9 mouse cellular contexts compared by ENCODE assay signal in genomic region chr4:149571651-149572149, GRCm38 (mm10). TPM values are rescaled to one million over a fixed set of nuclear protein-coding genes. Genes with fewer than 3 reads are reported as not detected.
DNase-seq lines count a peak whose midpoint lies in the region; ATAC-seq lines count a peak whose summit lies in the region.
"Had no signal": no experiment of that assay in that cellular context is flagged by ENCODE, and none has a peak within 500 bp of the region (broad histone marks: within the 10 kb centered on the region; RNA-seq: fewer than 3 reads in every experiment).

No protein-coding gene starts in this region.

- H3K4me1 ChIP-seq in intestine, embryonic 16.5 days (ENCODE audit: control insufficient read depth, insufficient read depth, low read length), result peaks cover 40% of the 10 kb centered on the region
- peaks cover 13% of the 10 kb centered on the region for H3K4me1 ChIP-seq in neural tube, embryonic 15.5 days

- no peak overlapping the region for H3K4me3 ChIP-seq in intestine, embryonic 16.5 days (ENCODE audit: low read length)
- H3K4me3 ChIP-seq in neural tube, embryonic 15.5 days (replicated peaks), result no peak overlapping the region
- H3K4me3 ChIP-seq: neural tube, embryonic 12.5 days had no signal

- ATAC-seq in intestine, embryonic 16.5 days, result peak; percentile 54
- ATAC-seq in neural tube, embryonic 15.5 days (ENCODE audit: low FRiP score), result no peak

- peak overlapping the region; percentile 34 for H3K9ac ChIP-seq in intestine, embryonic 16.5 days (ENCODE audit: low read depth, low read length)
- H3K9ac ChIP-seq in neural tube, embryonic 15.5 days (replicated peaks), result no peak overlapping the region
- H3K9ac ChIP-seq: neural tube, embryonic 12.5 days had no signal

- whole genome bisulfite sequencing in intestine, embryonic 16.5 days, result 46% methylated on average over 8 of the region's 8 CpGs
- 69% methylated on average over 8 of the region's 8 CpGs for WGBS in neural tube, embryonic 15.5 days

- H3K36me3 ChIP-seq in intestine, embryonic 16.5 days (ENCODE audit: control insufficient read depth, insufficient read depth, low read length), result no peaks in the 10 kb centered on the region
- H3K36me3 ChIP-seq in neural tube, embryonic 15.5 days, result no peaks in the 10 kb centered on the region
- H3K36me3 ChIP-seq: neural tube, embryonic 12.5 days had no signal

- H3K27me3 ChIP-seq in intestine, embryonic 16.5 days (replicated peaks; ENCODE audit: control insufficient read depth, insufficient read depth, low read length), result no peaks in the 10 kb centered on the region
- no peaks in the 10 kb centered on the region for H3K27me3 ChIP-seq in neural tube, embryonic 15.5 days (replicated peaks)
- H3K27me3 ChIP-seq: neural tube, embryonic 12.5 days had no signal

- no peak overlapping the region for H3K4me2 ChIP-seq in intestine, embryonic 16.5 days (ENCODE audit: low read depth, low read length)
- H3K4me2 ChIP-seq in neural tube, embryonic 15.5 days, result no peak overlapping the region
- H3K4me2 ChIP-seq: neural tube, embryonic 12.5 days had no signal

- DNase-seq in gastrocnemius, postnatal 25 days, result peak; percentile 39
- DNase-seq in gastrocnemius, postnatal 14 days, result no peak
- peak; percentile 58 to 67 for DNase-seq in cerebellum, postnatal 25 days
- DNase-seq in lung, postnatal 4 days, result peak; percentile 84 to 92
- DNase-seq in natural killer cell, adult 2 months (ENCODE audit: low spot score in 2 of 2), result no peak
- DNase-seq in left cerebral cortex, postnatal 14 days (ENCODE audit: low spot score in 2 of 2), result no peak

- no peaks in the 10 kb centered on the region for H3K9me3 ChIP-seq in intestine, embryonic 16.5 days (ENCODE audit: control insufficient read depth, low read length)
- no peaks in the 10 kb centered on the region for H3K9me3 ChIP-seq in neural tube, embryonic 15.5 days (replicated peaks)
- H3K9me3 ChIP-seq: neural tube, embryonic 12.5 days had no signal

- peak overlapping the region; percentile 62 for H3K27ac ChIP-seq in intestine, embryonic 16.5 days (ENCODE audit: low read length)
- no peak overlapping the region for H3K27ac ChIP-seq in neural tube, embryonic 15.5 days (replicated peaks)
- H3K27ac ChIP-seq: neural tube, embryonic 12.5 days had no signal

- intact Hi-C loops in gastrocnemius, postnatal 14 days (cut with DNase I; ENCODE audit: low total_unique reads), result no loop called here
- intact Hi-C loops in left cerebral cortex, postnatal 14 days (cut with DNase I), result no loop called here

RNA-seq across cellular contexts. Expression of gene Clstn1, which starts 14.6 kb away (rescaled TPM):
- total RNA-seq in gastrocnemius, postnatal 25 days (2021), result 10 to 100 TPM; 29.0 to 29.1 TPM
- 10 to 100 TPM; 42.0 to 56.1 TPM for total RNA-seq in gastrocnemius, postnatal 14 days (2021)
- polyA plus RNA-seq in intestine, embryonic 16.5 days (2015; fragmentation: Nextera tagmentation; extraction: Ambion mirVana), result 10.8 and 12.5 TPM in 2 replicates
- 1,000 to 10,000 TPM; 1,335 to 1,338 TPM for total RNA-seq in left cerebral cortex, postnatal 14 days (2021)
- 142 and 188 TPM in 2 replicates for polyA plus RNA-seq in neural tube, embryonic 15.5 days (2015; fragmentation: Nextera tagmentation; extraction: Ambion mirVana)

RNA-seq across cellular contexts. Expression of gene Ctnnbip1, which starts 53.7 kb away (rescaled TPM):
- total RNA-seq in gastrocnemius, postnatal 25 days (2021), result 10 to 100 TPM; 24.7 to 29.6 TPM
- total RNA-seq in gastrocnemius, postnatal 14 days (2021), result 10 to 100 TPM; 40.4 to 41.3 TPM
- 41.2 and 46.5 TPM in 2 replicates for polyA plus RNA-seq in intestine, embryonic 16.5 days (2015; fragmentation: Nextera tagmentation; extraction: Ambion mirVana)
- 10 to 100 TPM; 56.1 to 56.5 TPM for total RNA-seq in left cerebral cortex, postnatal 14 days (2021)
- 92.7 and 103 TPM in 2 replicates for polyA plus RNA-seq in neural tube, embryonic 15.5 days (2015; fragmentation: Nextera tagmentation; extraction: Ambion mirVana)

Comparison
In these comparisons a context has a peak if more than half of its experiments do, and no peak if none do; other contexts are left out.
1. DNase-seq: peak in gastrocnemius, postnatal 25 days (single experiment), cerebellum, postnatal 25 days (2 of 2) and lung, postnatal 4 days (2 of 2); none in gastrocnemius, postnatal 14 days (single experiment), natural killer cell, adult 2 months (0 of 2) and left cerebral cortex, postnatal 14 days (0 of 2).
2. RNA of gene Clstn1, which starts 14.6 kb away (total RNA-seq): 1,335 to 1,338 TPM in left cerebral cortex, postnatal 14 days; 42.0 to 56.1 TPM in gastrocnemius, postnatal 14 days and 29.0 to 29.1 TPM in gastrocnemius, postnatal 25 days; every median in the first group is over 10 times any median in the second.